Mouse (Mus musculus) thymus, adult 18-20 months (tissue): ENCODE measurements at regions not wholly inside any gene's neighbourhood (a gene's known extent, or its start where the extent isn't known, plus 50 kb on each side); places are given as distances from the start of the nearest gene placed in this dataset.

ENCODE experiments used
- DNase-seq, 2 experiments: peaks; one replicate each; pipeline ENCODE4 v3.0.0; 2022; ENCODE audit warnings: mixed read lengths in 2 of 2

GRCm38 (mm10) chr8:128065964-128066680, 292.3 kb upstream of the Nrp1 start:
- DNase-seq = no peak

GRCm38 (mm10) chr8:128069749-128070148, 288.7 kb upstream of the Nrp1 start:
- DNase-seq = no peak

DNA sequence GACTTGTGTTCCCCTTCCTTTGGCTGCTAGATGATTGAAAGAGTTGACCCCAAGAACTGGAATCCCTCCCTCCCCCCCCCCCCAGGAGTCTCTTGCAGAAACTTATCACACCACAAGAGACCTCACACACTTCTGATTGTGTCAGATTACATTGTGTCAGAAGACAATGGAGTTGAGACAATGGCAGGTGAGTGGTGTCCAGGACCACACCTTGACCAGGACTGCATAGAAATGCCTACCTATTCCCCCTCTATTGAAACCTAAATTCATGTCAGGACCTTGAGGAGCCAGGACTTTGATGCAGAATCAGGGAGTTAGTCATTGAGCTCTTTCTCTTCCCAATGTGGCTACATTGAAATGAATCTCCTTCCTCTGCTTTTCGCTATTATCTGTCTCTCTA, 282.8 kb upstream of the Nrp1 start:
- no peak for DNase-seq

DNA sequence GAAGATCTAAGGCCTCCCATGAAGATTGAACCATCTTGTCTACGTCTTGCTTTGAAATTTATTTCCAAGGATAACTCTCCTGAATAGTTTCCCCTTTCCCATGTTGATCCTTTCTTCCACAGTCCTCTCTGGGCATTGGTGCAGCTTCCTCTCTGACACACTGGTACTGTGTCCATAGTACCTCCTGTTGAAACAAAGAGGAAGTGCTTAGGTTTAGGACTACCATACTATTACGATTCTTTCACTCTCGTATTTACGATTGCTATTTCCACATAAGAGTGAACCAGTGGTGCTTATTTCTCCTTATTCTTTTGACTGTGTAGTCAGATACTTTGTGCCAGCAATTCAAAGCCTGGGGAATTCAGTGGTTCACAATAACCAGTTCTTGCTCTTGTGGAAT, 282.2 kb upstream of the Nrp1 start:
- DNase-seq = no peak

DNA sequence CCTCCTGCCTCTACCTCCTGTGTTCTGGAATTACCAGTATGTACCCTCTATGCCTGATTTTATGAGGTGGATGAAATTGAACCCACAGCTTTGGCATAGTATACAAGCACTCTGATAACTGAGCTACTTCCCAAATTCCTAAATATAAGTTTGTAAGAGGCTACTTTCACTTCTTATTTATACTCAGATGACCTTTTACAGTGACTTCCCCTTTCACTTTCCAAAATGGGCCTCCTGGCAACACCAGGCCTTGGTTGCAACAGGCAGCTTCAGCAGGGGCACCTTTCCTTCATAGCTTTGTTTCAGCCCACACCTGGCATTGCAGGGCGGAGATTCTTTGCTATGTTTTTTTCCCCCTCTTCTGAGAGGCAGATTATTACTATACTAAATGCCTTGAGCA, 279.7 kb upstream of the Nrp1 start:
- no peak for DNase-seq

DNA sequence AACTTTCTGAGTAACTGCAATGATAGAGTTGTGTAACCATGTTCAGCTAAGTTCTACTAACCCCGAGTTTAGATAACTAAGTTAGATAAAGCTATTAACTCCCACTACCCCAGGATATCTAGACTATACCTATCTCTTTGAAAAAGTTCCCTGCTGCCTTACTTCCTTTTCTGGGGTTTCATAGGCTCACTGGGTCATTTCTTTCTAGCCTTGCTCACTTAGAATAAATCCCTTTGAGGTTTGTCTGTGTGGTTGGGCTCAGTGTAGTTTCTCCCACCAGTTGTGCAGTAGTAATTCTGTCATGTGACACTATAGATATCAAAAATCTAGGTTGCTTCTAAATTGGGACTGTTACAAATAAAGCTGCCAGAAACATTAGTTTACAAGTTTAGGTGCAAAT, 272.6 kb upstream of the Nrp1 start:
- DNase-seq = no peak

- DNase-seq = no peak
Observed at GRCm38 (mm10) chr8:128087500-128087899, 270.9 kb upstream of the Nrp1 start.

DNA sequence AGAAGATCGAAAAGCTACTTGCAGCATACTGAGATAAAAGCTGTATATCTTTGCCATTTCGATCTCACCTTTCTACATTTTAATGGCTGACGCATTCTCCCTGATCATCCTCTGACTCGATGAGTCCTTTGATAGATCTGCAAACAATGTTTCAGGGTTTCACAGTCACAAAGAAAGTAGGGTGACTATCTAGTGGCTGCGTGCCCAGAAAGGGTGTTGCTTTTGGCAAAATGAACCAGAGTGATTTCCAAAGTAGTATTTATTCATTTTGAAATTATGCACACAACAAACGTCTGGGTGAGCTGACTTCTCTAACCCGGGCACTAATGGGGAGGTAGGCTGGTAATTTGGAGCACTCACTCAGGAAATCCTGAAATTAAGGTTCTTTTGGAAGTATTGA, 265.6 kb upstream of the Nrp1 start:
- no peak for DNase-seq

DNA sequence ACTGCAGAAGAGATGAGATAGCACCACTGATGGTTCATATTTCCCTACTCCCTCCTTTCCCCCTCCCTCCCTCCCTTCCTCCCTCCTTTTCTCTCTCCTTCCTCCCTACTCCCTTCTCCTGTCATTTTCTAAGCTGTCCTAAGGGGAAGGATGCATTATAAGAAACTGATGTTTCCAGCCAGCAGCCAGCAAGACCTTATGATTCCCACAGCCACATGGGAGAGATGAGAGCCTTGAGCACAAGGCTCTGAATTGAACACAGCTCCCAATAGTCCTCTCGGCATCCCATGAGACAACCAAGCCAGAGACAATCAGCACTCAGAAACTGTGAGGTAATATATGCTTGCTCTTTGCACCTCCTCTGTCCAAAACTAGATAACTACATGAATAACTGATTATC, 263.0 kb upstream of the Nrp1 start:
- DNase-seq = no peak

DNA sequence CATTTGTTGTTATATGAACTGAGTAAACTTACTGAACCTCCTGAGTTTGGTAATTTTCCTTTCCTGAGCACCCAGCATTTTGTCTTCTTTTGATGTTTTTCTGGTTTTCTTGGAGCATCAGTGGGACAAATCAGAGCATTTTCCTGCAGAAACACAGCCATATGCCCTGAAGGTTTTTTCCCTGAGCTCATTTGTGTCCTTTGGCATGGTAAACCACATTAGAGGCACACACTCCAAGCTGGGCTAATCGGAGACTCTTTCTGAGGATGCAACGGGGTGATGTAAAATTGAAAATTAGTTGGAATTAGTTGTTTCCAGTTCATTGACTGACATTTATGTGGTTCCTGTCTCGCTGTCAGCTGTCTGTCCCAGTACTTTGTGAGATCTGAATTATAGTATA, 260.8 kb upstream of the Nrp1 start:
- DNase-seq = no peak

GRCm38 (mm10) chr8:128103380-128103779, 255.0 kb upstream of the Nrp1 start:
- DNase-seq = no peak

GRCm38 (mm10) chr8:128106569-128106968, 251.8 kb upstream of the Nrp1 start:
- DNase-seq = no peak

DNA sequence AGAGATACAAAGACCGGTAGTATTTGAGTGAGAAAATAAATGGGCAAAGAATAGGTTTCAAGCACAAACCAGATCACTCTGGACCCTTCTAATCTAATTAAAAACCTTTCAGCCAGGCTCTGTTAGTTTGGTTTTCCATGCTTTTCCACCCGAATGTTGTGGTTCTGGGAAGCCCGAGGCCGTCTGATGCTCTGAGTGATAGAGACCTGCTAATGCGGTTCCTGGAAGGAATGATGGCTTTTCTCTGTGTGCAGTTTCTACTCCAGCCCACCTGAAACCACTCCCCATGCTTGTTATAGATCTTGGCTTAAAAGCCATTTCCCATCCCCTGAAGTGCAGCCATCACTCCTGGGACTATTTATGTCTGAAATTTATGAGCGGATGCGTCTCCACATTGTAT, 251.4 kb upstream of the Nrp1 start:
- DNase-seq = no peak

- no peak for DNase-seq
Observed at GRCm38 (mm10) chr8:128109036-128109435, 249.4 kb upstream of the Nrp1 start.

DNA sequence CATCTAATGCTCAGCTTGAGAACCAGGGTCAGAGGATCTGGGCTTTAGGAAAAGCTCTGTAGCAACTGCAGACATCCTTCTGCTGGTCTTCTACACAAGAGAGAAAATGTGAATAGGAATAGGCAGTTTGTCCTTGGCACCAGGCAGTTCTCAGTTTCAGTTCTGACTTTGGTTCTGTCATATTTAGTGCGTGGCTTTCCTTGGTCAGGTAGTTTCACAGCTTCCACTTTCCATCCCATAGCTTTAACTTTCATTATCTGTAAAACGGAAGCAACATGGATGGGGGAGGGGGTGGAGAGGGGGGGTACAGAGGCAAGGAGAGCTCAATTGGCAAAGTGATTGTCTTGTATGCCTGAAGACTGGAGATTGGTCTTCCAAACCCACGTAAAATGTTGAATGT, 247.3 kb upstream of the Nrp1 start:
- DNase-seq = no peak

GRCm38 (mm10) chr8:128113116-128113515, 245.3 kb upstream of the Nrp1 start:
- DNase-seq = no peak

DNA sequence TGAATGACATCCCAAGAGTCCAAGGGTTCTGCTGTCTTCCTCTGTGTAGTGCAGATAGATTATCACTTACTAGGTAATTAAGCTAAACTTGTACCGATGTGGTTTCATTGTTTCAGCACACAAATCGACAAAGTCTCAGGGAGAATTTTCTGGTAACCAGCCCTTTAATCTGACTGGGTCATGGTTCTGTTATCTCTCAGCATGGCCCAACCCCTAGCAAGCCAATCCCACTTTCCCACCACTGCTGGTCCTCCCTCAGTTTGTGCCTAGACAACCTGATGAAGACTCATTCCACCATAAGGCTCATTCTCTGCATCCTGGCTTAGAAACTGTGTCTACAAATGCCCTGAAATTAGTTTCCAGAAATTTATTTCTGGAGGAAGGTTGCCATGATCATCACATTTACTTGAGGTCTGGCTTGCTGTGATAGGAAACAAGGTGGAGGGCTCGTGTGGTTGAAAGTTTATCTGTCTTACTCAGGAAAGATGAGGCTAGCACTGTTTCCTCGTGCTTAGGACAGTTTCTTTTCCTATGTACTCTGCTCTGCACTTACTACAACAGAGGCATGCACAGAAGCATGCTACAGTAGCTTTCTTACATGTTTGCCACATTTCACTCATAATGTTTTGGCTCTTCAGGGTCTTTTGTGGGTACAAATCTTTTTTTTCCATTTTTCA, 217.0 kb upstream of the Nrp1 start:
- DNase-seq = no peak

DNA sequence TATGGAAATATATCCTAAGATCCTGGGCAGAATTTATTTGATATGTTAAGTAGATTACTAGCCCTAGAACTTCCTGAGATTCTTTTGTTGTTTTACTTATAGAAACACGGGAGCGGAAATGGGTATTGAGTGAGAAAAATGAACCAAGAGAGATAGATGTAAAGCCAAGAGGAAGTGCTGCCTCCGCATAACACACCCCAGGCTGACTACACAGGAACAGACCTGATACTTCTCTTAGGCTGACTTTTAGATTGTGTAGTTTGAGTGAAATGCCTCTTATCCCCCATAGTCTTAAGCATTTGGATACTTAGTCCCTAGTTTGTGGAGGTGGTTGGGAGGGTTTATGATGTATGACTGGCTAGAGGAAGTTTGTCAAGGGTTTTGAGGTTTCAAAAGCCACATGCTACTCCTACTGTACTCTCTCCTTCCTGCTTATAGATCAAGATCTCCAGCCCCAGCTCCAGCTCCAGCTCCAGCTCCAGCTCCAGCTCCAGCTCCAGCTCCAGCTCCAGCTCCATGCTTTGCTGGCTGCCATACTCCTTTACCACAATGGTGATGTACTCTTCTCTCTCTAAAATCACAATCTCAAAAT, 210.0 kb upstream of the Nrp1 start:
- no peak for DNase-seq

- no peak for DNase-seq
Observed at GRCm38 (mm10) chr8:128155604-128156003, 202.8 kb upstream of the Nrp1 start.

GRCm38 (mm10) chr8:128156221-128156620, 202.2 kb upstream of the Nrp1 start:
- DNase-seq = no peak

- DNase-seq = no peak
Observed at GRCm38 (mm10) chr8:128162857-128163256, 195.5 kb upstream of the Nrp1 start.

- DNase-seq = no peak
Observed at GRCm38 (mm10) chr8:128164976-128165375, 193.4 kb upstream of the Nrp1 start.

DNA sequence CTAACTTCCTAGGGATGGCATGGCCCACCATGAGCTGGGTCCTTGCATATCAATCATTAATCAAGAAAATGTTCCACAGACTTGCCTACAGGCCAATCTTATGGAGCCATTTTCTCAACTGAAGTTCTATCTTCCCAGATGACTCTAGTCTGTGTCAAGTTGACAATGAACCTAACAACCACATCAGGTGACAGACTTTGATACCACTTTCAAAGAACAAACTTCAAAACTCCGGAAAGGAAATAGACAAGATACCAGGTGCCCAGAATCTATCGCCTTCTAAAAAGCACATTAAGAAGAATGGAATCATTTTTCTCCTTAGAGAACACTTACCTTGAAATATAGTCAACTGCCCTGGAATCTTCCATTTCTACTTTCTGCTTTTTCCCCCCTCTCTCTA, 192.8 kb upstream of the Nrp1 start:
- no peak for DNase-seq

DNA sequence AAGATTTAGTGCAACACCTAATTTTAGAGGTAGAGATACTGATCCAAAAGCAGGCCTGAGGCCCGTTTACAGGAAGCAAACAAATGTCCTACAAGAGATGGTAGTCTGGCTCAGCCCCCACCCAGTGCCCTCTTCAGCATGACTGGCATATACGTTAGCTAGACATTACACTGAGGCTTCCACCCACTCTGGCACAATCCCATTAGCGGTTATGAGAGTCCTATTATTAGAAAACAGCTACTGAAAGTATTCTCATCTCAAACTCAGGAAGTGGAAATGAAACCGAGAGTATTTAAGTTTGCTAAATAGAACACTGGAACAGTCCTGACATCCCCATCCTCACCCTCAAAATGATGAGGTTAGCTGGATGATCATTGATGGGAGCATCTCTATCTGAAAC, 192.3 kb upstream of the Nrp1 start:
- DNase-seq = no peak

- no peak for DNase-seq
Observed at GRCm38 (mm10) chr8:128168819-128169218, 189.6 kb upstream of the Nrp1 start.
